Mouse (Mus musculus): ENCODE measurements around the gene Trim3.

The Trim3 gene

GRCm38 (mm10) chr7:105611767-105612166 lies 21.6 kb downstream of the Trim3 start:
- DNase-seq (ENCODE audit: low spot score in 2 of 2), result no peak

GRCm38 (mm10) chr7:105608467-105608866 lies 24.9 kb downstream of the Trim3 start:
- no peak for DNase-seq (ENCODE audit: low spot score in 2 of 2)

- peak; percentile 23 to 72 for DNase-seq (ENCODE audit: low spot score in 2 of 2)
Observed at GRCm38 (mm10) chr7:105602860-105603623, 30.3 kb downstream of the Trim3 start.

- DNase-seq (ENCODE audit: low spot score in 2 of 2), result no peak
Observed at GRCm38 (mm10) chr7:105590097-105590496, 43.3 kb downstream of the Trim3 start.

GRCm38 (mm10) chr7:105588325-105588912 lies 45.0 kb downstream of the Trim3 start:
- DNase-seq (ENCODE audit: low spot score in 2 of 2), result no peak

GRCm38 (mm10) chr7:105581959-105582358 lies 51.4 kb downstream of the Trim3 start:
- no peak for DNase-seq (ENCODE audit: low spot score in 2 of 2)

GRCm38 (mm10) chr7:105581094-105581703 lies 52.2 kb downstream of the Trim3 start, which contains the start of gene Apbb1:
Gene Apbb1 (minus strand): TSS chr7:105581653.
- peak; percentile 27 to 64 for DNase-seq (ENCODE audit: low spot score in 2 of 2)

GRCm38 (mm10) chr7:105580627-105581089 lies 52.7 kb downstream of the Trim3 start:
- DNase-seq (ENCODE audit: low spot score in 2 of 2), result no peak

GRCm38 (mm10) chr7:105578481-105578880 lies 54.9 kb downstream of the Trim3 start:
- no peak for DNase-seq (ENCODE audit: low spot score in 2 of 2)

GRCm38 (mm10) chr7:105577377-105577871 lies 55.9 kb downstream of the Trim3 start:
- DNase-seq (ENCODE audit: low spot score in 2 of 2), result no peak

GRCm38 (mm10) chr7:105576166-105576748 lies 57.1 kb downstream of the Trim3 start:
- no peak for DNase-seq (ENCODE audit: low spot score in 2 of 2)

GRCm38 (mm10) chr7:105574537-105574936 lies 58.8 kb downstream of the Trim3 start:
- DNase-seq (ENCODE audit: low spot score in 2 of 2), result no peak

GRCm38 (mm10) chr7:105572949-105573348 lies 60.4 kb downstream of the Trim3 start:
- no peak for DNase-seq (ENCODE audit: low spot score in 2 of 2)

GRCm38 (mm10) chr7:105570756-105571155 lies 62.6 kb downstream of the Trim3 start:
- no peak for DNase-seq (ENCODE audit: low spot score in 2 of 2)

GRCm38 (mm10) chr7:105569512-105570496 lies 63.6 kb downstream of the Trim3 start:
- DNase-seq (ENCODE audit: low spot score in 2 of 2), result no peak

GRCm38 (mm10) chr7:105568988-105569471 lies 64.3 kb downstream of the Trim3 start:
- DNase-seq (ENCODE audit: low spot score in 2 of 2), result no peak

- DNase-seq (ENCODE audit: low spot score in 2 of 2), result no peak
Observed at GRCm38 (mm10) chr7:105568583-105568982, 64.8 kb downstream of the Trim3 start.

- no peak for DNase-seq (ENCODE audit: low spot score in 2 of 2)
Observed at GRCm38 (mm10) chr7:105565071-105565836, 68.1 kb downstream of the Trim3 start.

GRCm38 (mm10) chr7:105563367-105563766 lies 70.0 kb downstream of the Trim3 start:
- DNase-seq (ENCODE audit: low spot score in 2 of 2), result no peak

GRCm38 (mm10) chr7:105562317-105562716 lies 71.1 kb downstream of the Trim3 start:
- no peak for DNase-seq (ENCODE audit: low spot score in 2 of 2)
